Mouse (Mus musculus) hindbrain, postnatal 0 days (tissue): ENCODE data around the gene Ptcd1. TPM values are rescaled to one million over a fixed set of nuclear protein-coding genes. Genes with fewer than 3 reads are reported as not detected.

ENCODE experiments used
- ATAC-seq: fragments of 200-750 bp; cut with Nextera tagmentation; 2 replicates; pipeline ENCODE4 v1.8.0; 2017; ENCODE audit warnings: mild to moderate bottlenecking, moderate TSS enrichment, moderate library complexity
- DNase-seq: peaks from one replicate; pipeline ENCODE4 v3.0.0-alpha.2; 2015; ENCODE audit warnings: low spot score
- H3K27ac ChIP-seq: fragments of 300-500 bp; sonication (generic); 2 replicates; pipeline ENCODE4 v1.5.1; 2014; ENCODE audit warnings: mild to moderate bottlenecking
- H3K27me3 ChIP-seq: fragments of 300-500 bp; sonication (generic); 2 replicates; pipeline ENCODE4 v1.6.1; 2014; ENCODE audit warnings: low read length, mixed read lengths; ENCODE audit not compliant: insufficient read depth
- H3K36me3 ChIP-seq: fragments of 300-500 bp; sonication (generic); 2 replicates; pipeline ENCODE4 v1.6.1; 2014; ENCODE audit warnings: low read length, mixed read lengths; ENCODE audit not compliant: insufficient read depth
- H3K4me1 ChIP-seq: fragments of 300-500 bp; sonication (generic); 2 replicates; pipeline ENCODE4 v1.6.1; 2014; ENCODE audit warnings: antibody characterized with exemption, low read length, mixed read lengths; ENCODE audit not compliant: insufficient read depth
- H3K4me2 ChIP-seq: fragments of 300-500 bp; sonication (generic); 2 replicates; pipeline ENCODE4 v1.6.1; 2014; ENCODE audit warnings: low read depth, mild to moderate bottlenecking, low read length, moderate library complexity, mixed read lengths
- H3K4me3 ChIP-seq: fragments of 300-500 bp; sonication (generic); 2 replicates; pipeline ENCODE4 v1.5.1; 2014; ENCODE audit warnings: low read length
- H3K9ac ChIP-seq: fragments of 300-500 bp; sonication (generic); replicated peaks from 2 replicates; pipeline ENCODE4 v1.6.1; 2014; ENCODE audit warnings: mild to moderate bottlenecking, low read length, moderate library complexity, mixed read lengths
- H3K9me3 ChIP-seq: fragments of 300-500 bp; sonication (generic); 2 replicates; pipeline ENCODE4 v1.6.1; 2016; ENCODE audit warnings: low read length, mixed read lengths
- CTCF ChIP-seq: IDR thresholded peaks from 2 replicates; pipeline ENCODE4 v1.5.1; 2016; ENCODE audit warnings: antibody characterized with exemption, control low read depth, low read depth
- WGBS: fragments of 180-500 bp; shearing (Covaris S2); extraction: QIAGEN DNeasy Blood & Tissue Kit; methylation state at CpG from one replicate; pipeline ENCODE4 v1.1.7; 2014; 5-methylcytosine and 5-hydroxymethylcytosine counted together
- polyA plus RNA-seq: library from polyadenylated mRNA; unstranded; fragments of >200 nt; fragmentation: Nextera tagmentation; extraction: Ambion mirVana; gene quantifications from 2 replicates; pipeline ENCODE4 v1.2.1, GENCODE M21; 2015
- total RNA-seq: library from RNA; depleted of rRNA; stranded (reverse); fragments of >200 nt; gene quantifications from 2 replicates; pipeline ENCODE4 v1.2.3, GENCODE M21; 2014

The Ptcd1 gene
- total and polyA plus RNA-seq, 2 experiments from 2014 or later = 17.5 to 28.6 TPM

DNA sequence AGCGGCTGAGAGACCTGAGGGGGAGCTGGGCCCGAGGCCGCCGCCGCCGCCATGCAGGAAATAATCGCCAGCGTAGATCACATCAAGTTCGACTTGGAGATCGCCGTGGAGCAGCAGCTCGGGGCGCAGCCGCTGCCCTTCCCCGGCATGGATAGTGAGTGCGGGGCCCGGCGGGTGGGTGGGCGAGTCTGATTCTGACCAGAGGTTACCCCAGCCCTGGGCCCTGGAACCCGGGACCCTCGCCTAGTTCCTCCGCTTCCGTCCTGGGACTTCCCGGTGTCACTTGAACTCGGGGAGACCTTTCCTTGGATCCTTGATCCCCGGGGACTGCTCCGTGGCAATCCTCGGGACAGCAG, 376 bp upstream of the Ptcd1 start:
- no peak for TF ChIP-seq CTCF
- peak overlapping the region; percentile 91 for H3K4me3 ChIP-seq
- peak; percentile 57; the same call in 1 of the 2 replicates for ATAC-seq

DNA sequence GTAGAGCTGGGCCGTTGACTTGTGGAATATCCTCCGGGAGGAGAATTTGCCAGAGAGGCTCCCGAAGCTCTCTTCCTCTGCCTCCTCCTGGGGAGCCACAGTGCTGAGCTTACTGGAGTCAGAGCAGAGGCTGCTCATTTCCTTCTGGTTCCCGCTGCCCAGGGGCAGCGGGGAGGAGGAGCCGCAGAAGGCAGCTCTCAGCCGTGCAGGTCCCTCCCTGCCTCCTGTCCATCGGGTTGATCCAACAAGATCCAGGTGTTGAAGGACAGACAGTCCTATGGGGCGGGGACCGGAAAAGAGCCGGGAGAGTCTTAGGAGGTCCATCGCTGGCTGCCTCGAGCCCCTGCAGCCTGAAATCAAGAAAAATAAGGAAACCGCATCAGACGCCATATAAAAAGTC, 1.7 kb downstream of the Ptcd1 start:
- Histone ChIP-seq H3K27me3 (no peaks in the 10 kb centered on the region), H3K9me3 (no peaks in the 10 kb centered on the region), H3K36me3 (peaks cover 24% of the 10 kb centered on the region), H3K4me2 (no peak overlapping the region), H3K27ac (no peak overlapping the region), H3K9ac (no peak overlapping the region), H3K4me1 (peaks cover 13% of the 10 kb centered on the region), H3K4me3 (no peak overlapping the region)
- no peak for TF ChIP-seq CTCF
- DNase-seq (no peak), ATAC-seq (no peak)
- 93% methylated on average over 15 of the region's 15 CpGs for WGBS

More for the DNA sequence above, 376 bp upstream of the Ptcd1 start:
- under 1% methylated on average over 27 of the region's 28 CpGs for WGBS
- peak overlapping the region; percentile 85 for H3K9ac ChIP-seq
- H3K27ac ChIP-seq = peak overlapping the region; percentile 74; the same call in 1 of the 2 replicates
- peaks cover 18% of the 10 kb centered on the region for H3K36me3 ChIP-seq
- peak overlapping the region; percentile 93 for H3K4me2 ChIP-seq
- peaks cover 13% of the 10 kb centered on the region for H3K4me1 ChIP-seq
- no peak for DNase-seq
- H3K27me3 ChIP-seq = no peaks in the 10 kb centered on the region
- no peaks in the 10 kb centered on the region for H3K9me3 ChIP-seq

DNA sequence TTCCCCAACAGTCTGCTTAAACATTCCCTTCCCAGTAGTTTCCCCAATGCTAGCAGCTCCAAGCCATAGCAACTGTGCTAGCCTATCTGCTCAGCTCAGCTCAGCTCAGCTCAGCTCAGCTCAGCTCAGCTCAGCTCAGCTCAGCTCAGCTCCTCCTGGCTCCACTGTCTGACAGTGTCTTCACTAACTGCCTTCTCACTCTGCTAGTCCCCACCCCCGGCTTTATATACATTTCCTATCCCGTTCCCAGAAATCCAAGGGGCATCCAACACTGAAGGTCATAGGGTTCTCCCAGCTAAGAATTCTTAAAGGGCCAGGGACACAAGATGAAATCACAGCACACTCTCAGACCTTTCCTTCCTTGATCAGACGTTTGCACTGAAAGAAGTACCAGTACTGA, 2.2 kb downstream of the Ptcd1 start:
- no peak overlapping the region for H3K4me2 ChIP-seq
- ATAC-seq (no peak), DNase-seq (no peak)
- no peak overlapping the region for H3K4me3 ChIP-seq
- TF ChIP-seq CTCF = no peak
- WGBS = 63% methylated on average over 3 of the region's 3 CpGs
- H3K27ac ChIP-seq = no peak overlapping the region
- H3K36me3 ChIP-seq = peaks cover 29% of the 10 kb centered on the region
- H3K4me1 ChIP-seq = peaks cover 13% of the 10 kb centered on the region
- H3K27me3 ChIP-seq = no peaks in the 10 kb centered on the region
- H3K9me3 ChIP-seq = no peaks in the 10 kb centered on the region
- no peak overlapping the region for H3K9ac ChIP-seq

DNA sequence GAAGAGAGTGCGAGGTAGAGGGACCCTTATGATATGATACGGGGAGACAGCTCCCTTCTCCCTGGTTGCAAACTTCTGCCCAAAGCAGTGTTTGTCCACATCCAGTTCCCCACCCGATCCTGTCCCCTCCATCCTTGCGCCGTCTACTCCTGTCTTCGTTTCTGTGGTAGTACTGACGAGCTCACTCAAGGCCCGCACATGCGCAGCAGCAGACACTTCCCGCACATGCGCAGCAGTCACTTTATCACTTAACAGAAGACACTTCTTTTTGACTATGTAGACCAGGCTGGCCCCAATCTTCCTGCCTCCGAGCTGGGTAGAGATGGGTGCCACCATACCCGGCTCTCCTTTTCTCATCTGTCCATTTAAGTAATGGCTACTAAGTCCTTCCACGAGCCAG, 5.5 kb downstream of the Ptcd1 start:
- H3K4me1 ChIP-seq = peaks cover 7% of the 10 kb centered on the region
- no peaks in the 10 kb centered on the region for H3K27me3 ChIP-seq
- ATAC-seq = no peak
- DNase-seq = no peak
- no peak overlapping the region for H3K4me3 ChIP-seq
- no peaks in the 10 kb centered on the region for H3K9me3 ChIP-seq
- H3K36me3 ChIP-seq = peaks cover 50% of the 10 kb centered on the region
- TF ChIP-seq CTCF = no peak
- no peak overlapping the region for H3K27ac ChIP-seq
- WGBS = 96% methylated on average over 14 of the region's 14 CpGs
- no peak overlapping the region for H3K4me2 ChIP-seq
- no peak overlapping the region for H3K9ac ChIP-seq

DNA sequence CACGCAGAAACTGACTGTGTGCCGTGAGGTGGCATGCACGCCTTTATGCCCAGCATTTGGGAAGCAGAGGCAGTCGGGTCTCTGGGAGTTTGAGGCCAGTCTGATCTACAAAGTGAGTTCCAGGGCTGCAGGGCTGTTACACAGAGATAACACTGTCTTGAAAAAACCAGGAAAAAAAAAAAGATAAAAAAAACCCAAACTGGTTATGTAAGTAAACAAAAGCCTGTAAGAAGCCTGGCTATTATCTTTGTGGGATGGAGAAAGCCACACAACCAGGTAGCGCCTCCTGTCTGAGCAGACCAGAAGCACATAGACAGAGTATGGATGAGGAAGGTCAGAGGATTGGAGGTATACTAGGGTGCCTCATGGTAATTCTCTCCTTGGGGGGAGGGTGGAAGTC, 14.2 kb downstream of the Ptcd1 start:
- H3K9me3 ChIP-seq = no peaks in the 10 kb centered on the region
- H3K4me2 ChIP-seq = no peak overlapping the region
- ATAC-seq = no peak
- 92% methylated on average over 5 of the region's 5 CpGs for whole genome bisulfite sequencing
- H3K4me3 ChIP-seq = no peak overlapping the region
- H3K27ac ChIP-seq = no peak overlapping the region
- H3K36me3 ChIP-seq = peaks cover 51% of the 10 kb centered on the region
- no peak for TF ChIP-seq CTCF
- H3K4me1 ChIP-seq = no peaks in the 10 kb centered on the region
- H3K9ac ChIP-seq = no peak overlapping the region
- no peaks in the 10 kb centered on the region for H3K27me3 ChIP-seq
- no peak for DNase-seq

DNA sequence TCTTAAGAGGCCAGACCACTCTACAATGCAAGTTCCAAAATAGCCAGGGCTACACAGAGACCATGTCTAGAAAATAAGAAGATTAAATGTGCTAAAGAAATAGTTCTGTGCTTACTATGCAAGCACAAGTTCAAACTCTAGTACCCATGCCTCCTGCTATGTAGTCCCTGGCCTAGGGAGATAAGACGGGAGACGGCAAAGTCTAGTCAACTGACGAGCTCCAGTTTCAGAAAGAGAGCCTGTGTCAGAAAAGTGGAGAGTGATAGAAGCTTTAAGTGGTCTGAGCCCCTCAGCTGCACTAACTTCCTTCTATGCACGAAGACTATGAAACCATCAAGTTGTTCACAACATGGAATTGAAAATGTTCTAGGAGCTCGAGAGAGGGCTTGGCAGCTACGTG, 17.6 kb downstream of the Ptcd1 start:
- Histone ChIP-seq H3K27ac (no peak overlapping the region), H3K27me3 (no peaks in the 10 kb centered on the region), H3K9ac (no peak overlapping the region), H3K9me3 (no peaks in the 10 kb centered on the region), H3K4me2 (no peak overlapping the region), H3K36me3 (peaks cover 70% of the 10 kb centered on the region), H3K4me1 (no peaks in the 10 kb centered on the region), H3K4me3 (no peak overlapping the region)
- ATAC-seq (no peak), DNase-seq (no peak)
- no peak for TF ChIP-seq CTCF
- 92% methylated on average over 6 of the region's 6 CpGs for WGBS

DNA sequence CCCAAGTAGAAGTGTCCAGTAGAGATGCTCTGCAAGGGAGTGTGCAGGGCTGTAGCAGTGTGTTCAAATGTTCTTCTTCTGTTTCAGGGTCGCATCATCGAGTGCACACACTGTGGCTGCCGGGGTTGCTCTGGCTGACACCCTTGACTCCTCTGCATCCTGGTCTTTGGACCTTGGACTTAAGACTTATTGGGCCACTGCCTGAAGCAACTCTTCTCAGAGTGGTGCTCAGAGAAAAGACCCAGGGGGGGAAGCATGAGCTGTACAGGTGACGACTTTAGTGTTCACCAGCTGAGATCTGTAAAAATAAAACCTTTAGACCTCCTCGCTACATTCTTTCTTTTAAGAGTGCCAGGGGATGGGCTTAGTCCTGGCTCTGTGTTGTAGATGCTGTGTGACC, 19.2 kb downstream of the Ptcd1 start:
- H3K27me3 ChIP-seq = no peaks in the 10 kb centered on the region
- no peak for DNase-seq
- no peak for ATAC-seq
- TF ChIP-seq CTCF = no peak
- H3K9me3 ChIP-seq = no peaks in the 10 kb centered on the region
- H3K9ac ChIP-seq = no peak overlapping the region
- H3K36me3 ChIP-seq = peaks cover 75% of the 10 kb centered on the region
- H3K27ac ChIP-seq = no peak overlapping the region
- WGBS = 88% methylated on average over 5 of the region's 5 CpGs
- no peak overlapping the region for H3K4me2 ChIP-seq
- no peaks in the 10 kb centered on the region for H3K4me1 ChIP-seq
- no peak overlapping the region for H3K4me3 ChIP-seq
